Mouse (Mus musculus) C2C12 (cell line): ENCODE results near the gene Nrip3. TPM values are rescaled to one million over a fixed set of nuclear protein-coding genes. Genes with fewer than 3 reads are reported as not detected.

Experiments
- H3K27me3 ChIP-seq: one replicate; pipeline ENCODE4 v1.6.1; 2011; ENCODE audit not compliant: control insufficient read depth, insufficient read depth, insufficient read length
- H3K36me3 ChIP-seq: one replicate; pipeline ENCODE4 v1.6.1; 2011; ENCODE audit not compliant: control insufficient read depth, insufficient read depth
- H3K4me3 ChIP-seq: one replicate; pipeline ENCODE4 v1.5.1; 2011; ENCODE audit warnings: mild to moderate bottlenecking, control low read depth; ENCODE audit not compliant: poor library complexity, insufficient read depth, severe bottlenecking
- H3K79me2 ChIP-seq: one replicate; pipeline ENCODE4 v1.6.1; 2011; ENCODE audit not compliant: control insufficient read depth, insufficient read depth
- H3K79me3 ChIP-seq: one replicate; pipeline ENCODE4 v1.6.1; 2011; ENCODE audit warnings: low read depth, control low read depth
- H3ac ChIP-seq: one replicate; pipeline ENCODE3; 2011; ENCODE audit warnings: low read depth; ENCODE audit not compliant: control insufficient read depth, insufficient read length
- CEBPB ChIP-seq: IDR thresholded peaks from one replicate; pipeline ENCODE4 v1.6.1; 2011; ENCODE audit warnings: low read depth, mild to moderate bottlenecking, control low read depth, moderate library complexity
- CTCF ChIP-seq: IDR thresholded peaks from one replicate; pipeline ENCODE4 v1.5.1; 2011; ENCODE audit not compliant: control insufficient read depth, insufficient read depth, insufficient read length
- FOSL1 ChIP-seq: IDR thresholded peaks from one replicate; pipeline ENCODE4 v1.8.0; 2011; ENCODE audit warnings: mild to moderate bottlenecking, low read length; ENCODE audit not compliant: poor library complexity, insufficient read depth, severe bottlenecking
- MAX ChIP-seq: IDR thresholded peaks from one replicate; pipeline ENCODE4 v1.6.1; 2011; ENCODE audit warnings: mild to moderate bottlenecking, control low read depth
- MYOD1 ChIP-seq: IDR thresholded peaks from one replicate; pipeline ENCODE4 v1.6.1; 2011; ENCODE audit warnings: low read depth; ENCODE audit not compliant: control insufficient read depth, insufficient read length
- MYOG ChIP-seq: IDR thresholded peaks from one replicate; pipeline ENCODE4 v1.6.1; 2011; ENCODE audit not compliant: control insufficient read depth, insufficient read length; ENCODE audit errors: extremely low read depth
- USF1 ChIP-seq: IDR thresholded peaks from one replicate; pipeline ENCODE4 v1.6.1; 2011; ENCODE audit warnings: low read depth, mild to moderate bottlenecking, control low read depth, moderate library complexity
- polyA plus RNA-seq: library from polyadenylated mRNA; unstranded; fragments of >200 nt; fragmentation: generic; extraction: Trizol; gene quantifications from one replicate; pipeline ENCODE4 v1.2.1, GENCODE M21; 2012; ENCODE audit warnings: missing spikeins

Nrip3 gene
- polyA plus RNA-seq, 1 experiment = not detected

DNA sequence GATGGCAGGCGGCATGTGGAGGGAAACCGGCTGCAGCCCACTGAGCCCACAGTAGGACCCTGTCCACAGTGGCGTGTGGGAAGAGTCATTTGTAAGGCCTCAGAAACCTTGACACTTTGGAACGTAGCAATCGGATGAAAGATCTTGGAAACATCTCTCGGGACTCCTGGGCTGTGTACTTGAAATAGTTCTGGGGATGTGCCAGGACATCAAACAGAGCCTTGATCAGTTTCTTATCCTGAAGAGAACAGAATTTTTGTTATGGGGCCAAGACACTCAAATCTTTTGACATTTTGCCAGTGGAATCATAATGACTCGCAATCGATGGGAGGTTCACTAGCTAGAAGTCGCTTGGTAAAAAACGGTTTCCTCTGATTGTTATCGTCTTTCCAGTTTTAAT is 17.3 kb upstream of the Nrip3 start:
- no peak overlapping the region for H3ac ChIP-seq
- no peaks in the 10 kb centered on the region for H3K79me3 ChIP-seq
- H3K36me3 ChIP-seq = no peaks in the 10 kb centered on the region
- no peak overlapping the region for H3K4me3 ChIP-seq
- TF ChIP-seq FOSL1 (no peak), MYOG (no peak), MAX (no peak), MYOD1 (no peak), USF1 (no peak), CTCF (no peak), CEBPB (no peak)
- H3K79me2 ChIP-seq = no peaks in the 10 kb centered on the region
- H3K27me3 ChIP-seq = no peaks in the 10 kb centered on the region

DNA sequence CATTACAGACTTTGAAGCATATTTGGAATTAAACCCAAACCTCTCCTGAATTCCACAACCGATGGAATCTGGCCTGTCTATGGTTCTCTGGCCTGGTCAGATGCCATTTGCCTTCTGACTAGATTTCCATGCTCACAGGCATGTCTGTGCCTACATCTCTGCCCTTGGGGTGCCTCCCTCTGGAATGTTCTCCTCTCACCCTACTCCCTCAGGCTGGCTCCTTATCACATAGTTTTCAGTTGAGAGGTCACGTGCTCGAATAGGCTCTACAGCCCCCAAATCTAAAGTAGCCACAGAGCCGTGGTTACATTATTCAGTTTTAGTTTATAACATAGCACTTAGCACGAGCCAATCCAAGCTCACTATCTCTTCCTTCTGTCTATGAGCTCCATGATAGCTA is 13.7 kb upstream of the Nrip3 start:
- Histone ChIP-seq H3ac (no peak overlapping the region), H3K79me2 (no peaks in the 10 kb centered on the region), H3K27me3 (peaks cover 3% of the 10 kb centered on the region), H3K4me3 (no peak overlapping the region), H3K79me3 (no peaks in the 10 kb centered on the region), H3K36me3 (no peaks in the 10 kb centered on the region)
- TF ChIP-seq FOSL1 (no peak), MAX (no peak), CEBPB (no peak), MYOG (no peak), MYOD1 (no peak), CTCF (no peak), USF1 (no peak)

DNA sequence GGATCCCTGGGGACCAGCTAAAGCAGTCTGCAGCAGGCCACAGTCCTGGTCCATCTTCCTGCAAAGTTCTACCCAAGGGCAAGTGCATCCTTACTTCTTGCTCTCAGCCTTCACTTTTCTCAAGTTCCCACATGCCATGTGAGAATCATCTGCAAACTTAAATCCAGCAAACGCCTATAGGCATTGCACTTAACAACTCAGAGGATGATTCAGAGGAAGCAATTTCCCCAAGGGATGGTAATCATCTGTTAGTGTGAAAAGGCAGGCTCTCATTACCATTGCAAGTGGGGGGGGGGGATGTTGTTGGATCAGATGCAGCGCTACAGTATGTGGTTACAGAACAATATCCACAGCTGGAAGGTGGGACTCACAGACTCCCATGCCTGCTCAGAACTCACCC is 12.7 kb upstream of the Nrip3 start:
- H3ac ChIP-seq = no peak overlapping the region
- H3K27me3 ChIP-seq = peaks cover 4% of the 10 kb centered on the region
- no peaks in the 10 kb centered on the region for H3K36me3 ChIP-seq
- no peaks in the 10 kb centered on the region for H3K79me2 ChIP-seq
- H3K79me3 ChIP-seq = no peaks in the 10 kb centered on the region
- H3K4me3 ChIP-seq = no peak overlapping the region
- no peak for TF ChIP-seq MYOD1
- TF ChIP-seq CEBPB = no peak
- no peak for TF ChIP-seq FOSL1
- TF ChIP-seq MYOG = no peak
- no peak for TF ChIP-seq MAX
- TF ChIP-seq CTCF = no peak
- TF ChIP-seq USF1 = no peak

GRCm38 (mm10) chr7:109792759-109793158 is 10.9 kb upstream of the Nrip3 start:
- TF ChIP-seq CEBPB (no peak), MYOG (no peak), MYOD1 (no peak), FOSL1 (no peak), MAX (no peak), USF1 (no peak)
- no peaks in the 10 kb centered on the region for H3K79me2 ChIP-seq
- no peaks in the 10 kb centered on the region for H3K36me3 ChIP-seq
- H3ac ChIP-seq = no peak overlapping the region
- peaks cover 10% of the 10 kb centered on the region for H3K27me3 ChIP-seq
- no peak overlapping the region for H3K4me3 ChIP-seq
- no peaks in the 10 kb centered on the region for H3K79me3 ChIP-seq

GRCm38 (mm10) chr7:109790818-109791217 is 9.0 kb upstream of the Nrip3 start:
- H3K4me3 ChIP-seq = no peak overlapping the region
- H3K79me2 ChIP-seq = no peaks in the 10 kb centered on the region
- H3ac ChIP-seq = no peak overlapping the region
- peaks cover 10% of the 10 kb centered on the region for H3K27me3 ChIP-seq
- TF ChIP-seq MYOD1 (no peak), MAX (no peak), USF1 (no peak), CEBPB (no peak), MYOG (no peak)
- no peaks in the 10 kb centered on the region for H3K36me3 ChIP-seq
- no peaks in the 10 kb centered on the region for H3K79me3 ChIP-seq

GRCm38 (mm10) chr7:109787860-109788259 is 6.0 kb upstream of the Nrip3 start:
- H3K79me2 ChIP-seq = no peaks in the 10 kb centered on the region
- H3K27me3 ChIP-seq = peaks cover 21% of the 10 kb centered on the region
- no peak for TF ChIP-seq USF1
- TF ChIP-seq CEBPB = no peak
- no peak for TF ChIP-seq FOSL1
- no peak for TF ChIP-seq MYOD1
- no peak for TF ChIP-seq MAX
- TF ChIP-seq MYOG = no peak
- TF ChIP-seq CTCF = no peak
- no peaks in the 10 kb centered on the region for H3K79me3 ChIP-seq
- no peaks in the 10 kb centered on the region for H3K36me3 ChIP-seq
- H3ac ChIP-seq = no peak overlapping the region
- no peak overlapping the region for H3K4me3 ChIP-seq
